Mouse (Mus musculus): ENCODE measurements at regions not wholly inside any gene's neighbourhood (a gene's known extent, or its start where the extent isn't known, plus 50 kb on each side); places are given as distances from the start of the nearest gene placed in this dataset.

- H3K4me2 ChIP-seq = no peak overlapping the region
- H3K9ac ChIP-seq = no peak overlapping the region
- H3K4me3 ChIP-seq = no peak overlapping the region
- no peaks in the 10 kb centered on the region for H3K36me3 ChIP-seq (replicated peaks)
- ATAC-seq (replicated peaks) = no peak
- H3K4me1 ChIP-seq = no peaks in the 10 kb centered on the region
- no peak overlapping the region for H3K27ac ChIP-seq
- 76% methylated on average over 10 of the region's 10 CpGs for WGBS
- H3K27me3 ChIP-seq (replicated peaks) = no peaks in the 10 kb centered on the region
- no peaks in the 10 kb centered on the region for H3K9me3 ChIP-seq
Observed at GRCm38 (mm10) chr5:132827555-132828333, 284.6 kb upstream of the Auts2 start.

DNA sequence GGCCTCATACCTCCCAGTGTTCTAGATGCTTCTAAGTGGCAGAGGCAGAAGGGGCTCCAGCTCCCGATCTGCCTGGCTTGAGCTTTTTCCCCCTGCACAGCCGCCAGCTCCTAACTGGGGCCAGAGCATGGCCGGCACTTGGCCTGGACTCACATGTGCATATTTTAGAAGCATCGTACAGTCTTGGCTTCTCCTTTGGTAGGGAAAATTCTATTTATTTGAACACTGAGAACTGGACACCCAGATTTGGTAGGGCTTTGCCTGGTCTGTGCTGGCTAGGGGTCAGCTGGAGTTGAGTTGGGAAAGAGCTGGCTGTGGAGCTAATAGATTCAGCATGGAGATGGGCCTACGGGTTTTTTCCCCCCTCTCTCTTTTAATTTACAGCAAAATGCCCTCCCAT, 282.9 kb upstream of the Auts2 start:
- H3K27me3 ChIP-seq (replicated peaks) = no peaks in the 10 kb centered on the region
- H3K4me3 ChIP-seq = no peak overlapping the region
- no peak overlapping the region for H3K27ac ChIP-seq
- no peaks in the 10 kb centered on the region for H3K36me3 ChIP-seq (replicated peaks)
- no peaks in the 10 kb centered on the region for H3K4me1 ChIP-seq
- no peak overlapping the region for H3K4me2 ChIP-seq
- no peak for ATAC-seq (replicated peaks)
- 86% methylated on average over 5 of the region's 5 CpGs for WGBS
- no peak overlapping the region for H3K9ac ChIP-seq
- H3K9me3 ChIP-seq = no peaks in the 10 kb centered on the region

DNA sequence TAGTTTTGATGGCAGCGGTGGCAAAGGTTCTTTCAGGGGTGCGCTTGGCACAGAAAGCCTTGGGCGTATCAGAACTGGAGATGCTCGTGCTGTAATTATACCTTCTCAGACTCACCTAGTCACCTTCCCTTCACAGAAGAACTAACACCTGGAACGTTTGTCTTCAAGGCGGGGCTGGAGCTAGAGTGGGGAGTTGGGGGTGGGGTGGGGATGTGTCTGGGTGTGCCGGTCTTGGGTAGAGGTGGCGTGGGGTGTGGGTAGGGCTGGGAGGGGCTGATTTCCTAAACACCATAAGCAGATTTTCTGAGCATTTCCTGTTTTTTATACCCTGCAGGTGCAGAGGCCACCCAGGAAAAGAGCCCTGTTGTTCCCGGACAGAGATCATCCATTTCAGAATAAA, 274.5 kb upstream of the Auts2 start:
- H3K4me3 ChIP-seq = no peak overlapping the region
- WGBS = 83% methylated on average over 9 of the region's 9 CpGs
- H3K9me3 ChIP-seq = no peaks in the 10 kb centered on the region
- H3K27me3 ChIP-seq (replicated peaks) = no peaks in the 10 kb centered on the region
- H3K36me3 ChIP-seq (replicated peaks) = no peaks in the 10 kb centered on the region
- no peak overlapping the region for H3K4me2 ChIP-seq
- H3K27ac ChIP-seq = no peak overlapping the region
- ATAC-seq (replicated peaks) = no peak
- no peaks in the 10 kb centered on the region for H3K4me1 ChIP-seq
- no peak overlapping the region for H3K9ac ChIP-seq

GRCm38 (mm10) chr5:132809181-132809580, 266.0 kb upstream of the Auts2 start:
- H3K27me3 ChIP-seq (replicated peaks) = no peaks in the 10 kb centered on the region
- H3K4me2 ChIP-seq = no peak overlapping the region
- no peaks in the 10 kb centered on the region for H3K36me3 ChIP-seq (replicated peaks)
- no peaks in the 10 kb centered on the region for H3K4me1 ChIP-seq
- ATAC-seq (replicated peaks) = no peak
- no peak overlapping the region for H3K4me3 ChIP-seq
- H3K9ac ChIP-seq = no peak overlapping the region
- H3K9me3 ChIP-seq = no peaks in the 10 kb centered on the region
- no peak overlapping the region for H3K27ac ChIP-seq
- 82% methylated on average over 4 of the region's 4 CpGs for WGBS

GRCm38 (mm10) chr5:132796061-132796460, 252.9 kb upstream of the Auts2 start:
- Histone ChIP-seq H3K27me3 (replicated peaks) (no peaks in the 10 kb centered on the region), H3K4me2 (no peak overlapping the region), H3K4me1 (no peaks in the 10 kb centered on the region), H3K36me3 (replicated peaks) (no peaks in the 10 kb centered on the region), H3K27ac (no peak overlapping the region), H3K9ac (no peak overlapping the region), H3K4me3 (no peak overlapping the region), H3K9me3 (no peaks in the 10 kb centered on the region)
- no peak for ATAC-seq (replicated peaks)
- 63% methylated on average over 1 of the region's 1 CpGs for WGBS

DNA sequence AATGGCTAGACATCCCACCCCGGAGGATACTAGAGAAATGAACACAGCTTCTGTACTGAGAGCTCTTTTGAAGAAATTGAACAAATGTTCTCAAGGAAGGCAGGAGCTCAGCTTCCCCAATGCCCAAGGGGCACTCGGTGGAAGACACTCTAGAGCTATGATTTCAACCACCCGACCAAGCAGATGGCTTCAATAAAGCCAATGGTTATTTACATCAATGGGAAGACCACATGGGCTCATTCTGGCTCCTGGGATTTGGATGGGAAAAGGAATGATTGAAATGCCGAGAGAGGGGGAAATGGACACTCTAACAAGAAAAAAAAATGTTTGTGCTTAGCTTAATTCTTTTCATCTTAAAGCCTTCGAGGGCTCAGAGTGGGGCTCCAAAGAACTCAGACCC, 249.3 kb upstream of the Auts2 start:
- no peaks in the 10 kb centered on the region for H3K9me3 ChIP-seq
- no peak overlapping the region for H3K4me2 ChIP-seq
- ATAC-seq (replicated peaks) = no peak
- H3K9ac ChIP-seq = no peak overlapping the region
- no peaks in the 10 kb centered on the region for H3K36me3 ChIP-seq (replicated peaks)
- no peaks in the 10 kb centered on the region for H3K27me3 ChIP-seq (replicated peaks)
- 73% methylated on average over 5 of the region's 5 CpGs for WGBS
- no peak overlapping the region for H3K27ac ChIP-seq
- H3K4me3 ChIP-seq = no peak overlapping the region
- no peaks in the 10 kb centered on the region for H3K4me1 ChIP-seq

DNA sequence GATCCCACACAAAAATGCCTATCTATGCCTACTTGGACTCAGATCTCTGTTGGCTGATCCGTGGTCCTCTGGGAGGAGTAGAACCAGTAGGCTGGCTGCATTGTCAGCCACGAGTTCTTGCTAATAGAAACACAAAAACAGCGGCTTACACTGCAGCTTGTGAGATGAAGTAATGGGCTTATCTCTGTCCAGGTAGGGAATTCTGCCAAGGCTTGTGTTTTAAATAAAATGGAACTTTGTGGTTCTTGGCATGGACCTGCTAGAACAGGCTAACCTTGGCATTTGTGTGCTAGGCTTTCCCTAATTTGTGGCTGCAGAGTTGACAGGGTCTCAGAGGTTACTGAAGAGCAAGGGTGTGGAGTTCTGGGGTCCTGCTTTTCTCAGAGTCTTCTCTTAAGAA, 242.1 kb upstream of the Auts2 start:
- WGBS = 46% methylated on average over 3 of the region's 3 CpGs
- ATAC-seq (replicated peaks) = no peak
- Histone ChIP-seq H3K4me1 (0 out of 2 replicates have a peak, but pooled peaks cover 10% of the 10 kb centered on the region), H3K27ac (no peak overlapping the region), H3K27me3 (replicated peaks) (no peaks in the 10 kb centered on the region), H3K9ac (no peak overlapping the region), H3K9me3 (no peaks in the 10 kb centered on the region), H3K4me2 (no peak overlapping the region), H3K36me3 (replicated peaks) (no peaks in the 10 kb centered on the region), H3K4me3 (no peak overlapping the region)

GRCm38 (mm10) chr5:132784791-132785190, 241.6 kb upstream of the Auts2 start:
- Histone ChIP-seq H3K4me3 (no peak overlapping the region), H3K36me3 (replicated peaks) (no peaks in the 10 kb centered on the region), H3K27ac (no peak overlapping the region), H3K27me3 (replicated peaks) (no peaks in the 10 kb centered on the region), H3K4me1 (0 out of 2 replicates have a peak, but pooled peaks cover 10% of the 10 kb centered on the region), H3K4me2 (no peak overlapping the region), H3K9me3 (no peaks in the 10 kb centered on the region), H3K9ac (no peak overlapping the region)
- WGBS = 72% methylated on average over 4 of the region's 4 CpGs
- no peak for ATAC-seq (replicated peaks)

- Histone ChIP-seq H3K27me3 (replicated peaks) (no peaks in the 10 kb centered on the region), H3K9ac (no peak overlapping the region), H3K27ac (no peak overlapping the region), H3K9me3 (no peaks in the 10 kb centered on the region), H3K36me3 (replicated peaks) (no peaks in the 10 kb centered on the region), H3K4me2 (no peak overlapping the region), H3K4me3 (no peak overlapping the region), H3K4me1 (no peaks in the 10 kb centered on the region)
- 76% methylated on average over 1 of the region's 1 CpGs for WGBS
- no peak for ATAC-seq (replicated peaks)
Observed at GRCm38 (mm10) chr5:132774141-132774680, 231.1 kb upstream of the Auts2 start.

- Histone ChIP-seq H3K4me2 (no peak overlapping the region), H3K27me3 (replicated peaks) (no peaks in the 10 kb centered on the region), H3K4me1 (no peaks in the 10 kb centered on the region), H3K27ac (no peak overlapping the region), H3K9me3 (no peaks in the 10 kb centered on the region), H3K36me3 (replicated peaks) (no peaks in the 10 kb centered on the region), H3K4me3 (no peak overlapping the region), H3K9ac (no peak overlapping the region)
- no peak for ATAC-seq (replicated peaks)
- WGBS = 79% methylated on average over 4 of the region's 4 CpGs
Observed at GRCm38 (mm10) chr5:132760396-132760795, 217.3 kb upstream of the Auts2 start.

- H3K27me3 ChIP-seq (replicated peaks) = no peaks in the 10 kb centered on the region
- WGBS = 87% methylated on average over 6 of the region's 6 CpGs
- no peak overlapping the region for H3K4me3 ChIP-seq
- no peak overlapping the region for H3K9ac ChIP-seq
- no peak for ATAC-seq (replicated peaks)
- no peak overlapping the region for H3K27ac ChIP-seq
- H3K4me2 ChIP-seq = no peak overlapping the region
- H3K36me3 ChIP-seq (replicated peaks) = no peaks in the 10 kb centered on the region
- no peaks in the 10 kb centered on the region for H3K9me3 ChIP-seq
- no peaks in the 10 kb centered on the region for H3K4me1 ChIP-seq
Observed at GRCm38 (mm10) chr5:132759751-132760150, 216.6 kb upstream of the Auts2 start.

DNA sequence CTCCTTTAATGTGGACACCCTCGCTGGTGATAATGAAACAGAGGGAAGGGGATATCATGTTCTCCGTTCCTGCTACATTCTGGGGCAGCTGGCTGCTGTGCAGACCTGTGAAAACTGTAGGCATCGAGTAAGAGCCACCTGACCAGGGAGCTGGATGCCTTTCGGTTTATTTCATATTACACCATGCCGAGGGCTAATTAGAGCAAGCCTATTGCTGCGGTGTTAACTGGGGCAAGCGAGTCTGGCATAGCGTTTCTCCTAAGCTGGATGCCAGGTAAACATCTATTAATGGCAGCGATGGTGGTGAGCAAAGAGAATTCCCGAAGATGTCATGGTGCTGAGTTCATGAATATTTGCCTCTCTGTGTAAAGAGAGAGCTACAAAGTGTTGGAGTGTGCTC, 215.8 kb upstream of the Auts2 start:
- no peak overlapping the region for H3K27ac ChIP-seq
- ATAC-seq (replicated peaks) = no peak
- no peak overlapping the region for H3K4me3 ChIP-seq
- H3K4me1 ChIP-seq = no peaks in the 10 kb centered on the region
- H3K36me3 ChIP-seq (replicated peaks) = no peaks in the 10 kb centered on the region
- no peak overlapping the region for H3K4me2 ChIP-seq
- no peak overlapping the region for H3K9ac ChIP-seq
- H3K9me3 ChIP-seq = no peaks in the 10 kb centered on the region
- no peaks in the 10 kb centered on the region for H3K27me3 ChIP-seq (replicated peaks)
- 82% methylated on average over 10 of the region's 10 CpGs for WGBS

DNA sequence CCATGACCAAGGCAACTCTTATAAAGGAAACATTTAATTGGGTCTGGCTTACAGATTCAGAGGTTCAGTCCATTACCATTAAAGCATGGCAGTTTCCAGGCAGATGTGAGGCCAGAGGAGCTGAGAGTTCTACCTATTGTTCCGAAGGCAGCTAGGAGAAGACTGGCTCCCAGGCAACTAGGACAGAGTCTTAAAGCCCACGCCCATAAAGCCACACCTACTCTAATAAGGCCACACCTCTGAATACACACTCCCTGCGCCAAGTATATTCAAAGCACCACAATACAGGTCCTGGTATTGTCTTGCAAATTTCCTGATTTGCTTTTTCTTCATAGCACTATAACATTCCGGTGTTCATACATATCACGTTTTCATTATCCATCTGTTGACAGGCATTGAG, 194.8 kb upstream of the Auts2 start:
- Histone ChIP-seq H3K27me3 (replicated peaks) (no peaks in the 10 kb centered on the region), H3K4me2 (no peak overlapping the region), H3K4me3 (no peak overlapping the region), H3K9ac (no peak overlapping the region), H3K36me3 (replicated peaks) (no peaks in the 10 kb centered on the region), H3K9me3 (no peaks in the 10 kb centered on the region), H3K27ac (no peak overlapping the region), H3K4me1 (no peaks in the 10 kb centered on the region)
- 69% methylated on average over 5 of the region's 5 CpGs for WGBS
- no peak for ATAC-seq (replicated peaks)

All from midbrain, embryonic 15.5 days (tissue).